Mouse (Mus musculus): Measurements from ENCODE around the gene Olr1.

DNA sequence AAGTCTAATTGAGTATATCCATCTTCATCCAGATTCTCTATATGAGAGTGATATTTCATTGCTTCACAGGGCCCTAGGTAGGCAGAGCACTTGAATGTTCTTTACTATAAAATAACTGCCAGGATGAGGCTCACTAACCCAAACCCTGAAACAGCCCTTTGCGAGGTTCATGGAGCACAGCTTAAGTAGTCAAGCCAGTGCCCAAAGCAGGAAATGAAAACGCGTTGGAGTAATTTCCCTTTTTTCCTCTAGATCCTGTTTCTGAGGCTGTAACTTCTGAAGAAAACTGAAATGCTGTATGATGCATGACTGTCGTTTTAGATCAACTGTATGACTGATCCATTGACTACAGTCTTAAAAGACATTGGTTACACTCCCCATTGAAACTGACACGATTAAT is 34.3 kb downstream of the Olr1 start:
- TF ChIP-seq CTCF (IDR thresholded peaks at IDR 0.05) = no peak
- no peak for TF ChIP-seq EP300 (IDR thresholded peaks at IDR 0.05)
